8 mouse cellular contexts compared by ENCODE assay signal in the genomic region with DNA sequence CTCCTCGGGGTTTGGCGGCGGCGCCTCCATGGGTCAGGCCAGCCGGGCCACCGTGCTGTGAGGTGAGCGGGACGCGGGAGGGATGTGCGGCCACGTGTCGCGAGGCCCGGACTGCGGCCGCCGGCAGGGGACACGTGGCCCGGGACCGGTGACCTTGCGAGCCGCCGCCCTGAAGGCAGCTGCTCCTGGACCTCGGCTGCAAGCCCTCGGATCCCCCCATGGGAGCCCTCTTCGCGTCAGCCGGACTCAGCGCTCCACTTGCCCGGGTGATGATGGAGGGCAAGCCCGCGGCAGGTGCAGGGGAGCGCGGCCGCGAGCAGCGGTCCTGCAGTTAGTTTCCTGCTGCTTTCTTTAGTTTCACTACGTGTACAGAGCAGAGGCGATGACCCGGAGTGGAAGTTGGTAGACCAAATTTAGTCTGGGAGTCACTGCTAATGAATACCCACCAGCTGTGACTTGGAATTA. TPM values are rescaled to one million over a fixed set of nuclear protein-coding genes. Genes with fewer than 3 reads are reported as not detected.
DNase-seq lines count a peak whose midpoint lies in the region; ATAC-seq and TF ChIP-seq lines count a peak whose summit lies in the region.

No protein-coding gene starts in this region.

- TF ChIP-seq CTCF in kidney, postnatal 0 days (IDR thresholded peaks at IDR 0.05; ENCODE audit: low read depth): no peak
- no peak for TF ChIP-seq CTCF in G1E (IDR thresholded peaks at IDR 0.05; ENCODE audit: low read depth, low read length)

- H3K27ac ChIP-seq in kidney, postnatal 0 days: peak overlapping the region; percentile 91
- H3K27ac ChIP-seq in embryonic facial prominence, embryonic 13.5 days: peak overlapping the region; percentile 87
- peak overlapping the region; percentile 89 for H3K27ac ChIP-seq in hindbrain, embryonic 15.5 days (replicated peaks)
- peak overlapping the region; percentile 81 for H3K27ac ChIP-seq in midbrain, embryonic 11.5 days (ENCODE audit: low read depth, low read length)

- H3K27me3 ChIP-seq in kidney, postnatal 0 days (ENCODE audit: insufficient read depth, low read length): no peaks in the 10 kb centered on the region
- H3K27me3 ChIP-seq in G1E (ENCODE audit: insufficient read depth, low read length): peaks cover 7% of the 10 kb centered on the region
- H3K27me3 ChIP-seq in embryonic facial prominence, embryonic 13.5 days: no peaks in the 10 kb centered on the region
- H3K27me3 ChIP-seq in hindbrain, embryonic 15.5 days: no peaks in the 10 kb centered on the region
- H3K27me3 ChIP-seq in midbrain, embryonic 11.5 days (ENCODE audit: control insufficient read depth, insufficient read depth, low read length): no peaks in the 10 kb centered on the region

- peak; percentile 63 for ATAC-seq in kidney, postnatal 0 days (replicated peaks; ENCODE audit: low FRiP score, low read depth)
- ATAC-seq in G1E (ENCODE audit: extremely low read depth, insufficient number of reproducible peaks, low FRiP score, poor library complexity, severe bottlenecking): no peak
- ATAC-seq in embryonic facial prominence, embryonic 13.5 days (ENCODE audit: insufficient number of reproducible peaks, insufficient read depth, low FRiP score, low TSS enrichment, low read depth): peak; percentile 16
- peak; percentile 60 for ATAC-seq in hindbrain, embryonic 15.5 days (ENCODE audit: low FRiP score, low read depth)
- peak; percentile 72 for ATAC-seq in midbrain, embryonic 11.5 days (ENCODE audit: low FRiP score)

- peak overlapping the region; percentile 57 for H3K4me2 ChIP-seq in kidney, postnatal 0 days (ENCODE audit: low read length)
- peak overlapping the region; percentile 77 for H3K4me2 ChIP-seq in embryonic facial prominence, embryonic 13.5 days
- H3K4me2 ChIP-seq in hindbrain, embryonic 15.5 days: peak overlapping the region; percentile 68
- H3K4me2 ChIP-seq in midbrain, embryonic 11.5 days: peak overlapping the region; percentile 66

- H3K36me3 ChIP-seq in kidney, postnatal 0 days (ENCODE audit: insufficient read depth, low read length): peaks cover 20% of the 10 kb centered on the region; the same call in 1 of the 2 replicates
- H3K36me3 ChIP-seq in G1E (replicated peaks): peaks cover 36% of the 10 kb centered on the region
- peaks cover 33% of the 10 kb centered on the region for H3K36me3 ChIP-seq in embryonic facial prominence, embryonic 13.5 days
- peaks cover 17% of the 10 kb centered on the region for H3K36me3 ChIP-seq in hindbrain, embryonic 15.5 days
- peaks cover 4% of the 10 kb centered on the region; the same call in 1 of the 2 replicates for H3K36me3 ChIP-seq in midbrain, embryonic 11.5 days (ENCODE audit: control insufficient read depth, insufficient read depth, low read length)

- H3K4me1 ChIP-seq in kidney, postnatal 0 days (replicated peaks; ENCODE audit: insufficient read depth, low read length): no peaks in the 10 kb centered on the region
- H3K4me1 ChIP-seq in G1E (ENCODE audit: insufficient read depth, low read depth, low read length): peaks cover 36% of the 10 kb centered on the region
- peaks cover 18% of the 10 kb centered on the region for H3K4me1 ChIP-seq in embryonic facial prominence, embryonic 13.5 days
- peaks cover 17% of the 10 kb centered on the region for H3K4me1 ChIP-seq in hindbrain, embryonic 15.5 days (replicated peaks)
- H3K4me1 ChIP-seq in midbrain, embryonic 11.5 days (ENCODE audit: control insufficient read depth, insufficient read depth, low read length): peaks cover 14% of the 10 kb centered on the region

- WGBS in kidney, postnatal 0 days: 0% methylated on average over 38 of the region's 40 CpGs
- under 1% methylated on average over 37 of the region's 40 CpGs for WGBS in embryonic facial prominence, embryonic 13.5 days
- WGBS in hindbrain, embryonic 15.5 days: under 1% methylated on average over 38 of the region's 40 CpGs
- 0% methylated on average over 38 of the region's 40 CpGs for WGBS in midbrain, embryonic 11.5 days

- H3K9ac ChIP-seq in kidney, postnatal 0 days (ENCODE audit: low read depth, low read length): peak overlapping the region; percentile 76
- H3K9ac ChIP-seq in embryonic facial prominence, embryonic 13.5 days: peak overlapping the region; percentile 94
- peak overlapping the region; percentile 79 for H3K9ac ChIP-seq in hindbrain, embryonic 15.5 days
- peak overlapping the region; percentile 96 for H3K9ac ChIP-seq in midbrain, embryonic 11.5 days (ENCODE audit: low read length)

- no peaks in the 10 kb centered on the region for H3K9me3 ChIP-seq in kidney, postnatal 0 days (replicated peaks; ENCODE audit: low read length)
- H3K9me3 ChIP-seq in G1E (replicated peaks): no peaks in the 10 kb centered on the region
- H3K9me3 ChIP-seq in embryonic facial prominence, embryonic 13.5 days: no peaks in the 10 kb centered on the region
- H3K9me3 ChIP-seq in hindbrain, embryonic 15.5 days: no peaks in the 10 kb centered on the region
- H3K9me3 ChIP-seq in midbrain, embryonic 11.5 days (ENCODE audit: control insufficient read depth, low read length): no peaks in the 10 kb centered on the region

- peak; percentile 58 for DNase-seq in kidney, postnatal 0 days (ENCODE audit: low spot score)
- DNase-seq in kidney, adult 9 months: no peak
- peak; percentile 31 for DNase-seq in G1E (ENCODE audit: low spot score)
- DNase-seq in midbrain, embryonic 11.5 days (ENCODE audit: low spot score, missing footprints): no peak
- no peak for DNase-seq in right cerebral cortex, postnatal 36 days (ENCODE audit: low spot score in 2 of 2)
- DNase-seq in urinary bladder, postnatal 10 days (ENCODE audit: low spot score): no peak

- peak overlapping the region; percentile 66 for H3K4me3 ChIP-seq in kidney, postnatal 0 days (replicated peaks; ENCODE audit: low read depth, low read length)
- H3K4me3 ChIP-seq in G1E (ENCODE audit: low read depth, low read length): peak overlapping the region; percentile 91
- peak overlapping the region; percentile 93 for H3K4me3 ChIP-seq in embryonic facial prominence, embryonic 13.5 days
- H3K4me3 ChIP-seq in hindbrain, embryonic 15.5 days: peak overlapping the region; percentile 71
- peak overlapping the region; percentile 89 for H3K4me3 ChIP-seq in midbrain, embryonic 11.5 days (ENCODE audit: low read depth, low read length)

RNA-seq across cellular contexts. Expression of gene Odc1, which starts 0.5 kb away (rescaled TPM):
- polyA plus RNA-seq in kidney, postnatal 0 days (2015; fragmentation: Nextera tagmentation; extraction: Ambion mirVana): 149 and 153 TPM in 2 replicates
- total RNA-seq in G1E (2014; fragmentation: Nextera tagmentation) (253 and 303 TPM in 2 replicates), G1E (2017) (219 and 221 TPM in 2 replicates)
- 44.6 and 61.1 TPM in 2 replicates for polyA plus RNA-seq in G1E (2012)
- 186 and 193 TPM in 2 replicates for polyA plus RNA-seq in embryonic facial prominence, embryonic 13.5 days (2015; fragmentation: Nextera tagmentation; extraction: Ambion mirVana)
- polyA plus RNA-seq in hindbrain, embryonic 15.5 days (2015; fragmentation: Nextera tagmentation; extraction: Ambion mirVana): 132 and 134 TPM in 2 replicates
- 307 and 314 TPM in 2 replicates for polyA plus RNA-seq in midbrain, embryonic 11.5 days (2014; fragmentation: Nextera tagmentation; extraction: Ambion mirVana)

Comparison
In these comparisons a context has a peak if more than half of its experiments do, and no peak if none do; other contexts are left out.
1. DNase-seq: peak in kidney, postnatal 0 days (single experiment) and G1E (single experiment); none in kidney, adult 9 months (single experiment), midbrain, embryonic 11.5 days (single experiment), right cerebral cortex, postnatal 36 days (0 of 2) and urinary bladder, postnatal 10 days (single experiment).
2. Peak in every context shown above with its lines, with median percentiles within 50 percentile points of each other: H3K27ac ChIP-seq, H3K4me2 ChIP-seq, H3K4me3 ChIP-seq and H3K9ac ChIP-seq.